ENCODE assay signal across 8 mouse cellular contexts in genomic region chr2:103696177-103696576, GRCm38 (mm10).
DNase-seq lines count a peak whose midpoint lies in the region; ATAC-seq and TF ChIP-seq lines count a peak whose summit lies in the region.

No protein-coding gene starts in this region.

- no peak for TF ChIP-seq CTCF in brain, embryonic 14.5 days (IDR thresholded peaks at IDR 0.05; ENCODE audit: borderline replicate concordance, extremely low read depth, insufficient read depth, insufficient read length)

- intact Hi-C loops in heart, postnatal 25 days (cut with DNase I), result no loop called here

- DNase-seq in heart, adult 18-20 months, result peak; percentile 54 to 67
- DNase-seq in heart, postnatal 25 days (ENCODE audit: low spot score), result no peak
- peak; percentile 45 for DNase-seq in brain, embryonic 14.5 days (ENCODE audit: low read depth)
- peak; percentile 58 for DNase-seq in kidney, postnatal 14 days
- peak; percentile 54 to 79 for DNase-seq in lung, postnatal 4 days
- DNase-seq in testis, postnatal 14 days (ENCODE audit: low spot score), result no peak
- DNase-seq in retina, embryonic 14.5 days (ENCODE audit: low spot score), result no peak

- ATAC-seq in megakaryocyte, adult 5-6 weeks (ENCODE audit: poor library complexity, severe bottlenecking), result no peak

- TF ChIP-seq POLR2A in brain, embryonic 14.5 days (IDR thresholded peaks at IDR 0.05; ENCODE audit: borderline replicate concordance, extremely low read depth, insufficient read depth, insufficient read length, poor library complexity, severe bottlenecking), result no peak

Comparison
In these comparisons a context has a peak if more than half of its experiments do, and no peak if none do; other contexts are left out.
1. DNase-seq: peak in heart, adult 18-20 months (2 of 2), brain, embryonic 14.5 days (single experiment), kidney, postnatal 14 days (single experiment) and lung, postnatal 4 days (2 of 2); none in heart, postnatal 25 days (single experiment), testis, postnatal 14 days (single experiment) and retina, embryonic 14.5 days (single experiment).